Mouse (Mus musculus) effector memory CD4-positive, alpha-beta T cell, adult 7 months (primary cell): ENCODE results near the gene Gm20479. TPM values are rescaled to one million over a fixed set of nuclear protein-coding genes. Genes with fewer than 3 reads are reported as not detected.

Experiments
- polyA plus RNA-seq: library from polyadenylated mRNA; unstranded; fragments of 100-300 nt; shearing (Covaris generic); gene quantifications from one replicate; pipeline ENCODE4 v1.2.1, GENCODE M21; 2017

The Gm20479 gene
- not detected for polyA plus RNA-seq

DNA sequence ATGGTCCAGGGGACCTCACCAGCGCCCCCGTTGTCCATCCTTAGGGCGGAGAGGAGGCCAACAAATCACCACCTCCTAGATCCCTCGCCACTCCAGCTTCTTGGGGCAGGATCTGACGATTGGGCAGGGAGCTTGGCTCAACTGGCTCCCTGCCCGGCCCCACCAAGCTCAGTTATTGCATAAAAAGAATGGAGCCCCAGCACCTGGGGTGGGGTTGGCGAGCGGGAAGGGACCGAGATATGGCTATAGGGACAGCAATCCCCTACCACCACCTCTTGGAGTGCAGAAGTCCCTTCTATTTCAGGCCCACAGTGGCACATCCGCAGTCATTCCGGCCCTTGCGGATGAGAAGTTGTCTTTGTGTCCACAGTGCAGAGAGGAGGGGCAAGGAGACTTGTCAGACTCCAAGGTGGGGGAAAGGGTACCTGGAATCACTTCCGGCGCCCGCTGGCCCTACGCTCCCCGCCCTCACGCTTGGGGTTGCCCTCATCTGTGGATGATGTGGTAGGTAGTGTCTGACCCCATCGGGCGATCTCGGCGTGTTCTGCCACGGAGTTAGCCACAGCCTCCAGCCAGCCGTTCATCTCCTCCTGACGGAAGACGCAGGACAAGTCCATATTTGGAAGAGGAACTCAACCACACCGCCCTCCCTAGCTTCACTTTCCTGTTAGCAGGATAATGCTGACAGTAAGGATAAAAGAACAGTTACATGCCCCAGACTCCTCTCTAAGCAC lies at the start of gene Gm20479:
Gene Gm20479 (minus strand): TSS at position 559 of the 734 bp plus-strand sequence.

DNA sequence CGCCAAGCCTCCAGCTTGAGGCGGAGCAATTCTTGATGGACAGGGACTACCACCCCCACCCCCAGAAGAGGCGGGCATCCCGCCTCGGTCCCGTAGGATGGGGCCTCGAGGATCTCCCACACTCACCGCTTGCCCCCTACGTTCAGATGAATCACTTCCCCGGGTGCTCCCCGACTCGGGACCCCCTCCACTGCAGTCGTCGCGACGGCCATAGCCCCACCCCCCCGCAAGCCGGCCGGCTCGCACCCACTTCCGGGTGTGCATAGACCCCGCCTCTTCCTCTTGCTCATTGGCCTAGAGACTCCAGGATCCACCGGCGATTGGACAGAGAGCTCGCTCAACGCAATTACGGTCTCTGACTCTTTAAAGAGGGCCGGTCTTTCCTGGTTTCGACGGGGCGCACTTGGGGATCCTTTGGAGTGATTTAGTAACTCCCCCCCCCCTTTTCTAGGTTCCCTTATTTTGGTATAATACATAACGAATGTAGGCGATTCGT lies 1.4 kb downstream of the Gm20479 start, which contains the start of gene Shkbp1:
Gene Shkbp1 (minus strand): TSS at position 275 of the 496 bp plus-strand sequence.

DNA sequence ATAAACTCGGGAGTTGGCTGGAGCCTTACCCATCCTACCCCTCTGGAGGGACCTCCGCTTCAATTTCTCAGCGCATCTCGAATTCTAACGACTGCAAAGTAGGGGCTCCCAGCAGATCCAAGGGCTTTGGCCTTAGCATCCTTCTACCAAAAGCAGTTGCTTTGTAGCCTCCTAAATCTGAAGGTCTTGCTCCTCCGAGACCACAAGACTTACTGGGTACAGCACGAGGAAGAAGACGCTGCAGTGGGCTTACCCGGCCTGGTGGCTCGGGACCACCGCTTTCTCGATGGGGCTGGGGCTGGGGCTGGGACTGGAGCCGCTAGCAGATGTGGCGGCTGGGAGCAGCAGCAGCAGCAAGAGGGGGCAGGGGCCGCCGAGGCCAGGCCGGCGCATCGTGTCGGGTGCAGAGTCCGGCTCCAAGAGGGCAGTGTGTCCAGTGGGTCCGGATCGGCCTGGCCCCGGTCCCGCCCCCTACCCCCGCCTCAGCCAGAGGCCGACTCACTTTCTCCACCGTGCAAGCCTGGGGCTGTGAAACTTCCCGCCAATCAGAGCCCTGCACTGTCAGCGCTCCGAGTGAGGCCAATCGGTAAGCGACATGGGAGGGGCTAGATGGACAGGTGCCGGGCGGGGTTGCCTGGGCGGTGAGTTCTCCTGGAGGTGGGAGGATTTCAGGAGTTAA lies 19.9 kb downstream of the Gm20479 start, which contains the start of gene Ltbp4:
Gene Ltbp4 (minus strand): TSS at position 518 of the 679 bp plus-strand sequence.

Other genes with a start within 250 kb of the Gm20479 start
- not detected for gene Cyp2f2, start 237.5 kb downstream of the Gm20479 start, polyA plus RNA-seq
- not detected for gene Cyp2t4, start 203.7 kb downstream of the Gm20479 start, polyA plus RNA-seq
- 63.9 TPM for gene Egln2, start 190.6 kb downstream of the Gm20479 start, polyA plus RNA-seq
- 137 TPM for gene Rab4b, start 178.5 kb downstream of the Gm20479 start, polyA plus RNA-seq
- gene Gm21983, start 176.3 kb downstream of the Gm20479 start, polyA plus RNA-seq, result not detected
- not detected for gene Mia, start 176.3 kb downstream of the Gm20479 start, polyA plus RNA-seq
- gene BC024978, start 161.6 kb downstream of the Gm20479 start, polyA plus RNA-seq, result 3.5 TPM
- gene Snrpa, start 161.1 kb downstream of the Gm20479 start, polyA plus RNA-seq, result 65.8 TPM
- 20.9 TPM for gene Itpkc, start 128.8 kb downstream of the Gm20479 start, polyA plus RNA-seq
- gene Coq8b, start 124.4 kb downstream of the Gm20479 start, polyA plus RNA-seq, result 12.7 TPM
- 1.9 TPM for gene Numbl, start 99.0 kb downstream of the Gm20479 start, polyA plus RNA-seq
- gene Ltbp4, start 19.7 kb downstream of the Gm20479 start, polyA plus RNA-seq, result 1.3 TPM
- gene Shkbp1, start 1.4 kb downstream of the Gm20479 start, polyA plus RNA-seq, result 70.3 TPM
- gene Sptbn4, start 90.3 kb upstream of the Gm20479 start, polyA plus RNA-seq, result 0.32 TPM
- gene Blvrb, start 90.6 kb upstream of the Gm20479 start, polyA plus RNA-seq, result 6.3 TPM
- 24.5 TPM for gene Sertad3, start 116.3 kb upstream of the Gm20479 start, polyA plus RNA-seq
- 96.6 TPM for gene Sertad1, start 129.5 kb upstream of the Gm20479 start, polyA plus RNA-seq
- gene Prx, start 141.9 kb upstream of the Gm20479 start, polyA plus RNA-seq, result 0.71 TPM
- gene Hipk4, start 165.8 kb upstream of the Gm20479 start, polyA plus RNA-seq, result 0.21 TPM
- gene Pld3, start 195.8 kb upstream of the Gm20479 start, polyA plus RNA-seq, result 197 TPM
- gene 2310022A10Rik, start 195.8 kb upstream of the Gm20479 start, polyA plus RNA-seq, result 14.3 TPM
- 91.2 TPM for gene Akt2, start 234.1 kb upstream of the Gm20479 start, polyA plus RNA-seq